Mouse (Mus musculus) cortical plate, adult 2 months (tissue): Measurements from ENCODE around the gene Thap7. TPM values are rescaled to one million over a fixed set of nuclear protein-coding genes. Genes with fewer than 3 reads are reported as not detected.

Source experiments
- H3K27ac ChIP-seq: fragments of 200-500 bp; 2 replicates; pipeline ENCODE4 v1.5.1; 2012; ENCODE audit warnings: low read length, control low read depth, inconsistent platforms; ENCODE audit not compliant: insufficient read depth
- H3K4me1 ChIP-seq: fragments of 200-500 bp; 2 replicates; pipeline ENCODE4 v1.6.1; 2011; ENCODE audit warnings: low read length; ENCODE audit not compliant: control insufficient read depth, insufficient read depth
- H3K4me3 ChIP-seq: fragments of 200-500 bp; 2 replicates; pipeline ENCODE4 v1.5.1; 2011; ENCODE audit warnings: mild to moderate bottlenecking, low read length, control low read depth; ENCODE audit not compliant: insufficient read depth
- CTCF ChIP-seq: fragments of 200-500 bp; IDR thresholded peaks from 2 replicates; pipeline ENCODE4 v1.5.1; 2011; ENCODE audit warnings: mild to moderate bottlenecking, control low read depth, low read length; ENCODE audit not compliant: insufficient read depth; ENCODE audit errors: extremely low read depth
- POLR2A ChIP-seq: fragments of 200-500 bp; IDR thresholded peaks from 2 replicates; pipeline ENCODE4 v1.6.1; 2011; ENCODE audit warnings: mild to moderate bottlenecking, low read length, control low read depth; ENCODE audit not compliant: insufficient read depth; ENCODE audit errors: extremely low read depth
- polyA plus RNA-seq: library from polyadenylated mRNA; depleted of rRNA; stranded (reverse); fragments of >200 nt; gene quantifications from 2 replicates; pipeline ENCODE4 v1.2.3, GENCODE M21; 2012

The Thap7 gene
- polyA plus RNA-seq, 1 experiment: 64.9 TPM

DNA sequence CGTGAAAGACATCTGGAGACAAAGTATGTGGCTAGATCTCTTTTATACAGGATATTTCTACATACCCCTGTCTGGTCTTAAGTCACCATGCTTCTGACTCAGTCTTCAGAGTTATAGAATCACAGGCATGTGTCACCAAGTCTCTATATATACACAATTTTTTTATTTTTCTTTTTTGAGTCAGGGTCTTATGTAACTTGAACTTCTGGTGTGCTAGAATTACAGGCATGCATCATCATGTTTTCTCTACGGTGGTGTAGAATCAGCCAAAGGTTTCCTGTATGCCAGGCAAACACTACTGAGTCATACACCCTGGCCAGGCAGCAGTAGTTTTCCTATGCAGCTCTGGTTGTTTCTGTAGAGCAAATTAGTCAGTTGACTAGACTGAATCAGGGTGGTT lies 11.7 kb upstream of the Thap7 start:
- H3K27ac ChIP-seq: peak overlapping the region; percentile 55
- H3K4me3 ChIP-seq: no peak overlapping the region
- TF ChIP-seq CTCF: no peak
- TF ChIP-seq POLR2A: no peak
- H3K4me1 ChIP-seq: no peaks in the 10 kb centered on the region

DNA sequence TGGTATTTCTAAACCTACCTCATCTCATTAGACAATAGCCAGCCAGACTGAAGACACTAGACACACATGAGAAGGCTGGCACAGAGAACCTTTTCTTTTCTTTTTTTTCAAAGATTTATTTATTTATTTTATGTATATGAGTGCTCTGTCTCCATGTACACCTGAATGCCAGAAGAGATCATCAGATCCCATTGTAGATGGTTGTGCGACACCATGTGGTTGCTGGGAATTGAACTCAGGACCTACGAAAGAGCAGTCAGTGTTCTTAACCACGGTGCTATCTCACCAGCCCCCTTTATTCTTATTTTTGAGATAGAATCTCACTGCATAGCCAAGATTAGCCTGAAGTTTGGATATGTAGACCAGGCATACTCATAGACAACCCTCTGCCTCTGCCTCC lies 5.6 kb upstream of the Thap7 start:
- Histone ChIP-seq H3K4me1 (no peaks in the 10 kb centered on the region), H3K4me3 (no peak overlapping the region), H3K27ac (no peak overlapping the region)
- no peak for TF ChIP-seq POLR2A
- TF ChIP-seq CTCF: no peak

DNA sequence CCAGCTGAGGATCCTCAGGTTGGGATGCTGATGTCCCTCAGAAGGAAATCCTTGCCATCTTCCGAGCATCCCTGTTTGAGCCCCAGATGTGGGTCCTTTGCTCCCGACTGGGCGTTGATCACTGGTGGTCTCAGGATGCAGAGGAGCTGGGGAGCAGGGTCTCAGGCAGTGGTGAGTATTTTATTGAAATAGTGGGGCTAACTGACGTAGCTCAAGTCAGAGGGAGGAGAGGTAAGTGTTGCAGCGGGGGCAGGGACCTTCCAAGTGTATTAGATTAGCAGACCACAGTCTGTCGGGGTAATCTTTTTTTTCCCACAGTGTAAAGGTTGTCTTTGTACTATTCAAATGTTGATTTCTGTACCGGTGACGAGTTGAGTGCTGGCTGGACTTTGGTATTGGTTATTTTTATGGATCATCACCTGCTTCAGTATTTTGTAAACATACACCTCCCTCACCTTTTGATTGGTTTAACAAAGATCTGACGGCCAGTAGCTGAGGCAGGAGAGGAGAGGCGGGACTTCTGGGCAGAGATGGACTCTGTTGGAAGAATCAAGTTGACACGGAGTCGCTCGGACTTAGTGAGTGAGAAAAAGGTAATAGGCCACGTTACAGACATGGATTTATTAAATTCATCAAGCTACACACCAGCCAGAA lies 1.9 kb upstream of the Thap7 start:
- Histone ChIP-seq H3K4me1 (peaks cover 2% of the 10 kb centered on the region; the same call in 1 of the 2 replicates), H3K27ac (no peak overlapping the region), H3K4me3 (no peak overlapping the region)
- TF ChIP-seq CTCF: no peak
- TF ChIP-seq POLR2A: no peak

GRCm38 (mm10) chr16:17532271-17532670 lies 1.3 kb upstream of the Thap7 start:
- TF ChIP-seq POLR2A (no peak), CTCF (0 out of 2 replicates have a peak, but pooled peaks have one; percentile 14)
- Histone ChIP-seq H3K27ac (no peak overlapping the region), H3K4me3 (peak overlapping the region; percentile 79; the same call in 1 of the 2 replicates), H3K4me1 (peaks cover 2% of the 10 kb centered on the region; the same call in 1 of the 2 replicates)

DNA sequence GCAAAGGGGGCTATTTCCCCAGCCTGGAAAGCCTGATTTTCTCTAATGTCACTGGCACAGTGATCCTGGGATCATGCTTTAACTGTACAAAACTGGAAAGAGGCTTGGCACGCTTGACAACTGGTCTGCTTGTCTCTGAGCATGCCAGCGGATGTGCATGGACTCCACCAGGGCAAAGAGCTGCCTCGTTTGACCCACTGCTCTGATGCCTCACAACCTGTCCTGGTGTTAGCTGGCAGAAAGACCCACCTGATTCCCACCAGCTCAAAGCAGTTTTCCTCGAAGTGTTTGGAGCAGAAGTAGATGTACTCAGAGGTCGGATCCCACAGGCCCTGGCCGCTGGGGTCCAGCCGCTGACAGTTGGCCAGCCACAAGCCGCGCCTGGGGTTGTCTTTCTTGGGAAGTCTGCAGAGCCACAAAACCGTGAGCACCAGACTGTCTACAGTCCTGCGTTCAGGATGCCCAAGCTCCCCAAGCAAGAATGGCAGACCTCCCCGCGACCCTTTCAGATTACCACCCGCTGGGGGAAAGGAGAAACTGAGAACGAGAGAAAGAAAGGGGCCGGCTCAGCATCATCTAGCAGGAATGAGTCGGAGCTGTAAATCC lies 852 bp downstream of the Thap7 start:
- H3K4me3 ChIP-seq: peak overlapping the region; percentile 79
- H3K27ac ChIP-seq: peak overlapping the region; percentile 85
- TF ChIP-seq CTCF (no peak), POLR2A (no peak)
- peaks cover 2% of the 10 kb centered on the region; the same call in 1 of the 2 replicates for H3K4me1 ChIP-seq

DNA sequence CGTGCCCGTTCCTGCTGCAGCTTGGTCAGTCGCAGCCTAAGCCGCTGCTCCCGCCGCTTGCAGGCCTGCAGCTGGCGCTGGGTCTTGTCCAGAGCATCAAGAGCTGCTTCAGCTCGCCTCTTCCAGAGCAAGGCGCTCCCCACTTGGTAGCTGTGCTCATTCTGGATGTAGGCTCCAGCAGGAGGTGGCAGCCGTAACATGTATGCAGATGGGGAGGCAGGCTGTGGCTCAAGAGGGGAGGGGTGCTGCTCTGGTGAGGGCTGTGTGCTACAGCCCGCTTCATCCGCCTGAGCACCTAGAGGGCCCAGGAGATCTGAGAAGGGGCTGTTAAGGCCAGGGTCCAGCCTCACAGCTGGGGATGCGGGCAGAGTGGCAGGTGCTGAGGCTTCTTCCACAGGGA lies 2.7 kb downstream of the Thap7 start:
- TF ChIP-seq CTCF (no peak), POLR2A (no peak)
- H3K4me3 ChIP-seq: no peak overlapping the region
- peaks cover 2% of the 10 kb centered on the region; the same call in 1 of the 2 replicates for H3K4me1 ChIP-seq
- H3K27ac ChIP-seq: no peak overlapping the region

- peaks cover 2% of the 10 kb centered on the region; the same call in 1 of the 2 replicates for H3K4me1 ChIP-seq
- H3K4me3 ChIP-seq: no peak overlapping the region
- no peak overlapping the region for H3K27ac ChIP-seq
- TF ChIP-seq POLR2A: no peak
- no peak for TF ChIP-seq CTCF
Observed at GRCm38 (mm10) chr16:17527606-17528005, 3.3 kb downstream of the Thap7 start.

DNA sequence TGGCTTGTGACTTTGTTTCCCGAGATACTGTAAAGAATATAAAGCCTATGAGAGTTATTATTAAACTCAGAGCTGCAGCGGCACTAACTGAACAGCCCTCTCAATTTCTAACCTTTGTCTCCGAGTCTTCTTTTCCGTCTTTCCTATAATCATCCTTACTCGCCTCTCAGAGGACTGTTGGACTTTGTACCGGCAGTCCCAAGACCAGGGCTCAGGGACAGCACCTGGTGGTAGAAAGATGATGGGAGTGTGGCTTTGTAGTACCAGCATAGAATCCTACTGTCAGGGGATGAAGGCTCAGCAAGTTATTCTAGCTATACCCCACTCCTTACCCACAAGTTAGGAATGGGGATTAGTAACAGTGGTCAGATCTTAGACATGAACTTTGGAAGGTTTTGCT lies 4.7 kb downstream of the Thap7 start:
- no peak overlapping the region for H3K27ac ChIP-seq
- TF ChIP-seq POLR2A (no peak), CTCF (no peak)
- H3K4me3 ChIP-seq: no peak overlapping the region
- H3K4me1 ChIP-seq: peaks cover 2% of the 10 kb centered on the region; the same call in 1 of the 2 replicates

- peaks cover 2% of the 10 kb centered on the region; the same call in 1 of the 2 replicates for H3K4me1 ChIP-seq
- H3K27ac ChIP-seq: no peak overlapping the region
- no peak overlapping the region for H3K4me3 ChIP-seq
- TF ChIP-seq POLR2A (no peak), CTCF (no peak)
Observed at GRCm38 (mm10) chr16:17525524-17525923, 5.4 kb downstream of the Thap7 start.

DNA sequence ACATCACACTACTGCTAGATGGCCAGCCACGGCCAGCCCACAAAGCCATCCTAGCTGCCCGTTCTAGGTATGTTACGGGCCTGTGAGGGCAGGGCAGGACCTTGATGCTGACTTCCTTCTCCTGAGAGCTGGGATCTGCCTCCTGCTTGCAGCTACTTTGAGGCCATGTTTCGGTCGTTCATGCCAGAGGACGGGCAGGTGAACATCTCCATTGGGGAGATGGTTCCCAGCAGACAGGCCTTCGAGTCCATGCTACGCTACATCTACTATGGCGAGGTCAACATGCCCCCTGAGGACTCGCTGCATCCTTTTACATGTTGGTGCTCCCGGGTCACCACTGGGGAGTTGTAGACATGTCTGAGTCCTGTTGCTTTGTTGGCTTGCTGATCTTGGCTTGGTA lies 6.8 kb downstream of the Thap7 start:
- TF ChIP-seq CTCF (no peak), POLR2A (no peak)
- no peak overlapping the region for H3K4me3 ChIP-seq
- H3K27ac ChIP-seq: no peak overlapping the region
- H3K4me1 ChIP-seq: no peaks in the 10 kb centered on the region
